Mouse (Mus musculus): ENCODE results near the gene Gpr155. TPM values are rescaled to one million over a fixed set of nuclear protein-coding genes. Genes with fewer than 3 reads are reported as not detected.

Gene Gpr155
- polyA plus RNA-seq, 1 experiment from 2014 or later = 15.6 TPM

- H3K9ac ChIP-seq (replicated peaks) = no peak overlapping the region
- no peaks in the 10 kb centered on the region for H3K36me3 ChIP-seq
- peaks cover 5% of the 10 kb centered on the region; the same call in 1 of the 2 replicates for H3K4me1 ChIP-seq
- no peaks in the 10 kb centered on the region for H3K9me3 ChIP-seq (replicated peaks)
- no peak overlapping the region for H3K4me3 ChIP-seq (replicated peaks)
- no peak overlapping the region for H3K4me2 ChIP-seq
- H3K27ac ChIP-seq (replicated peaks) = no peak overlapping the region
- H3K27me3 ChIP-seq (replicated peaks) = no peaks in the 10 kb centered on the region
- ATAC-seq (ENCODE audit: low FRiP score) = no peak
- WGBS = 95% methylated on average over 9 of the region's 9 CpGs
Measured at GRCm38 (mm10) chr2:73317426-73317825, 68.9 kb downstream of the Gpr155 start.

GRCm38 (mm10) chr2:73314311-73314710 is 72.1 kb downstream of the Gpr155 start:
- H3K4me1 ChIP-seq = peaks cover 15% of the 10 kb centered on the region
- no peak for ATAC-seq (ENCODE audit: low FRiP score)
- H3K27ac ChIP-seq (replicated peaks) = no peak overlapping the region
- H3K9me3 ChIP-seq (replicated peaks) = no peaks in the 10 kb centered on the region
- peaks cover 8% of the 10 kb centered on the region for H3K36me3 ChIP-seq
- no peak overlapping the region for H3K4me3 ChIP-seq (replicated peaks)
- WGBS = 92% methylated on average over 3 of the region's 3 CpGs
- no peak overlapping the region for H3K4me2 ChIP-seq
- no peak overlapping the region for H3K9ac ChIP-seq (replicated peaks)
- no peaks in the 10 kb centered on the region for H3K27me3 ChIP-seq (replicated peaks)

- H3K27me3 ChIP-seq (replicated peaks) = no peaks in the 10 kb centered on the region
- WGBS = 42% methylated on average over 14 of the region's 14 CpGs
- peak; percentile 30 for ATAC-seq (ENCODE audit: low FRiP score)
Measured at GRCm38 (mm10) chr2:73313117-73313501, 73.3 kb downstream of the Gpr155 start.

GRCm38 (mm10) chr2:73312152-73313116 is 73.9 kb downstream of the Gpr155 start, which contains the start of the genes Scrn3 and Cir1:
Gene Scrn3 (plus strand): TSS chr2:73312601.
Gene Cir1 (minus strand): TSS chr2:73312701.
- H3K9ac ChIP-seq (replicated peaks) = peak within 1 kb of the TSS; percentile 67
- H3K27ac ChIP-seq (replicated peaks) = peak within 1 kb of the TSS; percentile 86
- H3K4me1 ChIP-seq = peaks cover 15% of the 10 kb centered on the region
- no peaks in the 10 kb centered on the region for H3K27me3 ChIP-seq (replicated peaks)
- peak; percentile 98 for ATAC-seq (ENCODE audit: low FRiP score)
- H3K9me3 ChIP-seq (replicated peaks) = no peaks in the 10 kb centered on the region
- peaks cover 21% of the 10 kb centered on the region for H3K36me3 ChIP-seq
- peak within 1 kb of the TSS; percentile 67 for H3K4me2 ChIP-seq
- under 1% methylated on average over 64 of the region's 64 CpGs for WGBS
- H3K4me3 ChIP-seq (replicated peaks) = peak within 1 kb of the TSS; percentile 85

More at GRCm38 (mm10) chr2:73313117-73313501, 73.3 kb downstream of the Gpr155 start:
- Histone ChIP-seq H3K4me1 (peaks cover 15% of the 10 kb centered on the region), H3K36me3 (peaks cover 17% of the 10 kb centered on the region), H3K4me3 (replicated peaks) (peak overlapping the region; percentile 85), H3K4me2 (peak overlapping the region; percentile 57), H3K27ac (replicated peaks) (peak overlapping the region; percentile 86), H3K9me3 (replicated peaks) (no peaks in the 10 kb centered on the region), H3K9ac (replicated peaks) (peak overlapping the region; percentile 67)

GRCm38 (mm10) chr2:73306006-73306405 is 80.4 kb downstream of the Gpr155 start:
- Histone ChIP-seq H3K36me3 (peaks cover 66% of the 10 kb centered on the region), H3K27ac (replicated peaks) (no peak overlapping the region), H3K4me1 (peaks cover 2% of the 10 kb centered on the region; the same call in 1 of the 2 replicates), H3K9me3 (replicated peaks) (no peaks in the 10 kb centered on the region), H3K4me3 (replicated peaks) (no peak overlapping the region), H3K9ac (replicated peaks) (no peak overlapping the region), H3K4me2 (no peak overlapping the region), H3K27me3 (replicated peaks) (no peaks in the 10 kb centered on the region)
- WGBS = 89% methylated on average over 7 of the region's 7 CpGs
- ATAC-seq (ENCODE audit: low FRiP score) = no peak

GRCm38 (mm10) chr2:73304506-73304905 is 81.9 kb downstream of the Gpr155 start:
- no peak overlapping the region for H3K27ac ChIP-seq (replicated peaks)
- no peak overlapping the region for H3K4me2 ChIP-seq
- H3K4me3 ChIP-seq (replicated peaks) = no peak overlapping the region
- H3K9me3 ChIP-seq (replicated peaks) = no peaks in the 10 kb centered on the region
- WGBS = 93% methylated on average over 5 of the region's 5 CpGs
- ATAC-seq (ENCODE audit: low FRiP score) = no peak
- no peaks in the 10 kb centered on the region for H3K27me3 ChIP-seq (replicated peaks)
- peaks cover 64% of the 10 kb centered on the region for H3K36me3 ChIP-seq
- H3K4me1 ChIP-seq = no peaks in the 10 kb centered on the region
- H3K9ac ChIP-seq (replicated peaks) = no peak overlapping the region

GRCm38 (mm10) chr2:73302722-73303121 is 83.7 kb downstream of the Gpr155 start:
- Histone ChIP-seq H3K9me3 (replicated peaks) (no peaks in the 10 kb centered on the region), H3K4me3 (replicated peaks) (no peak overlapping the region), H3K36me3 (peaks cover 52% of the 10 kb centered on the region), H3K4me2 (no peak overlapping the region), H3K27ac (replicated peaks) (no peak overlapping the region), H3K27me3 (replicated peaks) (no peaks in the 10 kb centered on the region), H3K4me1 (no peaks in the 10 kb centered on the region), H3K9ac (replicated peaks) (no peak overlapping the region)
- no peak for ATAC-seq (ENCODE audit: low FRiP score)
- 96% methylated on average over 9 of the region's 9 CpGs for WGBS

GRCm38 (mm10) chr2:73301979-73302378 is 84.4 kb downstream of the Gpr155 start:
- Histone ChIP-seq H3K36me3 (peaks cover 46% of the 10 kb centered on the region), H3K9me3 (replicated peaks) (no peaks in the 10 kb centered on the region), H3K4me3 (replicated peaks) (no peak overlapping the region), H3K9ac (replicated peaks) (no peak overlapping the region), H3K4me2 (no peak overlapping the region), H3K27ac (replicated peaks) (no peak overlapping the region), H3K27me3 (replicated peaks) (no peaks in the 10 kb centered on the region), H3K4me1 (no peaks in the 10 kb centered on the region)
- WGBS = 93% methylated on average over 1 of the region's 1 CpGs
- ATAC-seq (ENCODE audit: low FRiP score) = no peak

GRCm38 (mm10) chr2:73298841-73299240 is 87.5 kb downstream of the Gpr155 start:
- no peak for ATAC-seq (ENCODE audit: low FRiP score)
- WGBS = 65% methylated on average over 3 of the region's 3 CpGs
- H3K4me3 ChIP-seq (replicated peaks) = no peak overlapping the region

GRCm38 (mm10) chr2:73298154-73298553 is 88.2 kb downstream of the Gpr155 start:
- no peak for ATAC-seq (ENCODE audit: low FRiP score)
- H3K27ac ChIP-seq (replicated peaks) = no peak overlapping the region
- no peak overlapping the region for H3K4me2 ChIP-seq
- no peaks in the 10 kb centered on the region for H3K9me3 ChIP-seq (replicated peaks)
- no peak overlapping the region for H3K9ac ChIP-seq (replicated peaks)
- no peaks in the 10 kb centered on the region for H3K4me1 ChIP-seq
- 89% methylated on average over 7 of the region's 7 CpGs for WGBS
- H3K27me3 ChIP-seq (replicated peaks) = no peaks in the 10 kb centered on the region
- peaks cover 32% of the 10 kb centered on the region for H3K36me3 ChIP-seq
- no peak overlapping the region for H3K4me3 ChIP-seq (replicated peaks)

More at GRCm38 (mm10) chr2:73298841-73299240, 87.5 kb downstream of the Gpr155 start:
- Histone ChIP-seq H3K27me3 (replicated peaks) (no peaks in the 10 kb centered on the region), H3K4me2 (no peak overlapping the region), H3K9ac (replicated peaks) (no peak overlapping the region), H3K9me3 (replicated peaks) (no peaks in the 10 kb centered on the region), H3K27ac (replicated peaks) (no peak overlapping the region), H3K36me3 (peaks cover 34% of the 10 kb centered on the region), H3K4me1 (no peaks in the 10 kb centered on the region)

GRCm38 (mm10) chr2:73295023-73295422 is 91.3 kb downstream of the Gpr155 start:
- Histone ChIP-seq H3K27me3 (replicated peaks) (no peaks in the 10 kb centered on the region), H3K9ac (replicated peaks) (no peak overlapping the region), H3K4me1 (no peaks in the 10 kb centered on the region), H3K27ac (replicated peaks) (no peak overlapping the region), H3K4me2 (no peak overlapping the region), H3K4me3 (replicated peaks) (no peak overlapping the region), H3K9me3 (replicated peaks) (no peaks in the 10 kb centered on the region), H3K36me3 (peaks cover 26% of the 10 kb centered on the region)
- 81% methylated on average over 7 of the region's 7 CpGs for WGBS
- ATAC-seq (ENCODE audit: low FRiP score) = no peak
